Mouse (Mus musculus): ENCODE results near the gene Arpc3. TPM values are rescaled to one million over a fixed set of nuclear protein-coding genes. Genes with fewer than 3 reads are reported as not detected.

Arpc3 gene
- polyA plus RNA-seq (2014; fragmentation: Nextera tagmentation; extraction: Ambion mirVana), result 43.4 and 49.9 TPM in 2 replicates

GRCm38 (mm10) chr5:122391786-122392180 lies at the start of gene Arpc3:
Arpc3 (plus strand) TSS chr5:122391878.
- H3K27ac ChIP-seq (ENCODE audit: low read length), result 0 out of 2 replicates have a peak within 1 kb of the TSS, but pooled peaks have one; percentile 39

GRCm38 (mm10) chr5:122342874-122343273 lies 48.8 kb upstream of the Arpc3 start:
- no peak overlapping the region for H3K4me2 ChIP-seq (replicated peaks; ENCODE audit: low read depth, low read length)
- no peak overlapping the region for H3K4me3 ChIP-seq (ENCODE audit: low read depth, low read length)
- H3K9ac ChIP-seq (replicated peaks; ENCODE audit: low read depth, low read length), result no peak overlapping the region
- H3K27me3 ChIP-seq (ENCODE audit: control insufficient read depth, insufficient read depth, low read length), result no peaks in the 10 kb centered on the region
- no peaks in the 10 kb centered on the region for H3K9me3 ChIP-seq (ENCODE audit: control insufficient read depth, low read depth, low read length)
- no peak for ATAC-seq (ENCODE audit: insufficient number of reproducible peaks, insufficient read depth, low FRiP score, low read depth)
- no peak overlapping the region for H3K27ac ChIP-seq (ENCODE audit: low read length)
- 76% methylated on average over 1 of the region's 1 CpGs for WGBS
- H3K36me3 ChIP-seq (ENCODE audit: control insufficient read depth, insufficient read depth, low read length), result no peaks in the 10 kb centered on the region
- H3K4me1 ChIP-seq (ENCODE audit: control insufficient read depth, insufficient read depth, low read length), result no peaks in the 10 kb centered on the region

More at GRCm38 (mm10) chr5:122391786-122392180, at the start of gene Arpc3:
- ATAC-seq (ENCODE audit: insufficient number of reproducible peaks, insufficient read depth, low FRiP score, low read depth), result peak; percentile 88
- Histone ChIP-seq H3K27me3 (ENCODE audit: control insufficient read depth, insufficient read depth, low read length) (no peaks in the 10 kb centered on the region), H3K9ac (replicated peaks; ENCODE audit: low read depth, low read length) (peak within 1 kb of the TSS; percentile 72), H3K36me3 (ENCODE audit: control insufficient read depth, insufficient read depth, low read length) (peaks cover 2% of the 10 kb centered on the region; the same call in 1 of the 2 replicates), H3K4me3 (ENCODE audit: low read depth, low read length) (peak within 1 kb of the TSS; percentile 83), H3K9me3 (ENCODE audit: control insufficient read depth, low read depth, low read length) (no peaks in the 10 kb centered on the region), H3K4me1 (ENCODE audit: control insufficient read depth, insufficient read depth, low read length) (peaks cover 7% of the 10 kb centered on the region; the same call in 1 of the 2 replicates), H3K4me2 (replicated peaks; ENCODE audit: low read depth, low read length) (peak within 1 kb of the TSS; percentile 84)
- under 1% methylated on average over 39 of the region's 39 CpGs for WGBS

GRCm38 (mm10) chr5:122343768-122344167 lies 47.9 kb upstream of the Arpc3 start:
- ATAC-seq (ENCODE audit: insufficient number of reproducible peaks, insufficient read depth, low FRiP score, low read depth), result no peak
- Histone ChIP-seq H3K27me3 (ENCODE audit: control insufficient read depth, insufficient read depth, low read length) (no peaks in the 10 kb centered on the region), H3K9me3 (ENCODE audit: control insufficient read depth, low read depth, low read length) (no peaks in the 10 kb centered on the region), H3K9ac (replicated peaks; ENCODE audit: low read depth, low read length) (no peak overlapping the region), H3K4me2 (replicated peaks; ENCODE audit: low read depth, low read length) (no peak overlapping the region), H3K27ac (ENCODE audit: low read length) (no peak overlapping the region), H3K36me3 (ENCODE audit: control insufficient read depth, insufficient read depth, low read length) (no peaks in the 10 kb centered on the region), H3K4me3 (ENCODE audit: low read depth, low read length) (no peak overlapping the region), H3K4me1 (ENCODE audit: control insufficient read depth, insufficient read depth, low read length) (no peaks in the 10 kb centered on the region)
- 59% methylated on average over 7 of the region's 7 CpGs for WGBS

- Histone ChIP-seq H3K4me3 (ENCODE audit: low read depth, low read length) (no peak overlapping the region), H3K36me3 (ENCODE audit: control insufficient read depth, insufficient read depth, low read length) (no peaks in the 10 kb centered on the region), H3K9ac (replicated peaks; ENCODE audit: low read depth, low read length) (no peak overlapping the region), H3K27me3 (ENCODE audit: control insufficient read depth, insufficient read depth, low read length) (no peaks in the 10 kb centered on the region), H3K9me3 (ENCODE audit: control insufficient read depth, low read depth, low read length) (no peaks in the 10 kb centered on the region), H3K4me2 (replicated peaks; ENCODE audit: low read depth, low read length) (no peak overlapping the region), H3K4me1 (ENCODE audit: control insufficient read depth, insufficient read depth, low read length) (no peaks in the 10 kb centered on the region), H3K27ac (ENCODE audit: low read length) (no peak overlapping the region)
- ATAC-seq (ENCODE audit: insufficient number of reproducible peaks, insufficient read depth, low FRiP score, low read depth), result peak; percentile 28; the same call in 1 of the 2 replicates
- 9% methylated on average over 5 of the region's 5 CpGs for WGBS
Measured at GRCm38 (mm10) chr5:122344260-122344659, 47.4 kb upstream of the Arpc3 start.

GRCm38 (mm10) chr5:122345777-122346176 lies 45.9 kb upstream of the Arpc3 start:
- H3K9ac ChIP-seq (replicated peaks; ENCODE audit: low read depth, low read length), result no peak overlapping the region
- no peak overlapping the region for H3K4me2 ChIP-seq (replicated peaks; ENCODE audit: low read depth, low read length)
- no peaks in the 10 kb centered on the region for H3K9me3 ChIP-seq (ENCODE audit: control insufficient read depth, low read depth, low read length)
- 76% methylated on average over 4 of the region's 4 CpGs for WGBS
- no peaks in the 10 kb centered on the region for H3K4me1 ChIP-seq (ENCODE audit: control insufficient read depth, insufficient read depth, low read length)
- no peak overlapping the region for H3K4me3 ChIP-seq (ENCODE audit: low read depth, low read length)
- no peak overlapping the region for H3K27ac ChIP-seq (ENCODE audit: low read length)
- ATAC-seq (ENCODE audit: insufficient number of reproducible peaks, insufficient read depth, low FRiP score, low read depth), result no peak
- no peaks in the 10 kb centered on the region for H3K27me3 ChIP-seq (ENCODE audit: control insufficient read depth, insufficient read depth, low read length)
- H3K36me3 ChIP-seq (ENCODE audit: control insufficient read depth, insufficient read depth, low read length), result no peaks in the 10 kb centered on the region

- H3K4me1 ChIP-seq (ENCODE audit: control insufficient read depth, insufficient read depth, low read length), result 0 out of 2 replicates have a peak, but pooled peaks cover 2% of the 10 kb centered on the region
- H3K9ac ChIP-seq (replicated peaks; ENCODE audit: low read depth, low read length), result peak within 1 kb of the TSS; percentile 87
- H3K27ac ChIP-seq (ENCODE audit: low read length), result peak within 1 kb of the TSS; percentile 56; the same call in 1 of the 2 replicates
- peak within 1 kb of the TSS; percentile 72 for H3K4me2 ChIP-seq (replicated peaks; ENCODE audit: low read depth, low read length)
- H3K36me3 ChIP-seq (ENCODE audit: control insufficient read depth, insufficient read depth, low read length), result no peaks in the 10 kb centered on the region
- under 1% methylated on average over 50 of the region's 51 CpGs for WGBS
- H3K4me3 ChIP-seq (ENCODE audit: low read depth, low read length), result peak within 1 kb of the TSS; percentile 80
- peak; percentile 91 for ATAC-seq (ENCODE audit: insufficient number of reproducible peaks, insufficient read depth, low FRiP score, low read depth)
- no peaks in the 10 kb centered on the region for H3K27me3 ChIP-seq (ENCODE audit: control insufficient read depth, insufficient read depth, low read length)
- H3K9me3 ChIP-seq (ENCODE audit: control insufficient read depth, low read depth, low read length), result no peaks in the 10 kb centered on the region
Measured at GRCm38 (mm10) chr5:122353807-122354491, 37.7 kb upstream of the Arpc3 start, which contains the start of the genes Rad9b and Vps29. Rad9b (minus strand) TSS chr5:122354233. Vps29 (plus strand) TSS chr5:122354369.

- Histone ChIP-seq H3K9ac (replicated peaks; ENCODE audit: low read depth, low read length) (peak overlapping the region; percentile 87), H3K27ac (ENCODE audit: low read length) (peak overlapping the region; percentile 56; the same call in 1 of the 2 replicates), H3K4me2 (replicated peaks; ENCODE audit: low read depth, low read length) (peak overlapping the region; percentile 72), H3K9me3 (ENCODE audit: control insufficient read depth, low read depth, low read length) (no peaks in the 10 kb centered on the region), H3K4me1 (ENCODE audit: control insufficient read depth, insufficient read depth, low read length) (0 out of 2 replicates have a peak, but pooled peaks cover 2% of the 10 kb centered on the region), H3K4me3 (ENCODE audit: low read depth, low read length) (peak overlapping the region; percentile 80), H3K36me3 (ENCODE audit: control insufficient read depth, insufficient read depth, low read length) (no peaks in the 10 kb centered on the region), H3K27me3 (ENCODE audit: control insufficient read depth, insufficient read depth, low read length) (no peaks in the 10 kb centered on the region)
- under 1% methylated on average over 52 of the region's 57 CpGs for WGBS
- peak; percentile 68; the same call in 1 of the 2 replicates for ATAC-seq (ENCODE audit: insufficient number of reproducible peaks, insufficient read depth, low FRiP score, low read depth)
Measured at GRCm38 (mm10) chr5:122354492-122355067, 37.1 kb upstream of the Arpc3 start.

GRCm38 (mm10) chr5:122371591-122372191 lies 20.0 kb upstream of the Arpc3 start, which contains the start of gene Gpn3:
Gpn3 (plus strand) TSS chr5:122371876.
- peak within 1 kb of the TSS; percentile 52 for H3K4me2 ChIP-seq (replicated peaks; ENCODE audit: low read depth, low read length)
- peak within 1 kb of the TSS; percentile 93 for H3K27ac ChIP-seq (ENCODE audit: low read length)
- ATAC-seq (ENCODE audit: insufficient number of reproducible peaks, insufficient read depth, low FRiP score, low read depth), result peak; percentile 67
- peak within 1 kb of the TSS; percentile 71 for H3K9ac ChIP-seq (replicated peaks; ENCODE audit: low read depth, low read length)
- no peaks in the 10 kb centered on the region for H3K27me3 ChIP-seq (ENCODE audit: control insufficient read depth, insufficient read depth, low read length)
- H3K9me3 ChIP-seq (ENCODE audit: control insufficient read depth, low read depth, low read length), result no peaks in the 10 kb centered on the region
- H3K4me1 ChIP-seq (ENCODE audit: control insufficient read depth, insufficient read depth, low read length), result peaks cover 11% of the 10 kb centered on the region; the same call in 1 of the 2 replicates
- H3K4me3 ChIP-seq (ENCODE audit: low read depth, low read length), result peak within 1 kb of the TSS; percentile 81
- H3K36me3 ChIP-seq (ENCODE audit: control insufficient read depth, insufficient read depth, low read length), result peaks cover 26% of the 10 kb centered on the region
- WGBS, result under 1% methylated on average over 39 of the region's 46 CpGs

Data from stomach, embryonic 14.5 days (tissue).